Mouse (Mus musculus) heart, postnatal 25 days (tissue): ENCODE results near the gene Psmc5. TPM values are rescaled to one million over a fixed set of nuclear protein-coding genes. Genes with fewer than 3 reads are reported as not detected.
"Not testable (repeated sequence)": the region's sequence is repeated elsewhere in the genome, so short reads cannot be mapped to it uniquely, and the experiment has no call there.

ENCODE experiments used
- DNase-seq: peaks from one replicate; pipeline ENCODE4 v3.0.0; 2022; ENCODE audit warnings: low spot score
- intact Hi-C: fragments of 180-260 bp; cut with DNase I; formaldehyde crosslinking; loops from one replicate; pipeline ENCODE4 v1.15.1; 2025
- total RNA-seq, 2 experiments: library from RNA; stranded (reverse); gene quantifications; 2 replicates each; pipeline ENCODE4 v1.2.3; 2021

Gene Psmc5
- 100 to 1,000 TPM; 103 to 107 TPM for total RNA-seq

DNA sequence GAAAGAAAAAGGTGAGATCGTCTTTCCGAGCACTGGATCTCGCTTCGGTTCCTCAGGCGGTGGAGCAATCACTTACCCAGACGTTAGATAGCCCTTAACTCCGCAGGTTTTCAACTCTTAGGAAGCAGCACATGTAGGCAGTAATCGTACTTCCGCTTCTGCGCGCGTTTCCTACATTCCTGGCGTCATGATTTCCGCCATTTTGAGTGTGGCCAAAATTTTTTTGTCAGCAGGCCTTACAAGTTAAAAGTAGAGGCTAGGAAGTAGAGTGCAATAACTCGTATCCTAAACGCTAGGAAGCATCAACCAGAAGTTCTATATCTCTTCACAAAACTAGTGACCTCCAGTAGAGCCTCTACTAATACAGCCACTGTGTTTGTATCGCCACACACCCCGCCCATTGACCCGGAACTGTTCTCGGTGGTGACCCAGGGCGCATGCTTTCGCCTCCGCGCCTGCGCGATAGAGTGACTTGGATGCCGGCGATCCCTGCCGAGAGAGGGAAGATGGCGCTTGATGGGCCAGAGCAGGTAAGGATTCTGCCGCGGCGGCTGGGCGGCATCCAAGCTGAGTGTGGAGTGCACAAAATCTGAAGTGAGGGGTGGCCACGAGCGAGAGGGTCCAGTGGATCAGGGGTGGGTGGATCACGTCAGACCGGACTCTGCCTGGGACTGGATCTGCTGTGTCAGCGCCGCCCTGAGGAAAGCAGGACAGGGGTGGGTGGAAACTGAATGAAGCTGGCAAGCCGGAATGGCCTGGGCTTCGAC, at the start of gene Psmc5, which contains the start of gene Ftsj3:
TSS of gene Psmc5 (plus strand) at position 470 of the 767 bp plus-strand sequence.
TSS of gene Ftsj3 (minus strand) at position 395 of the 767 bp plus-strand sequence.
- DNase-seq: peak; percentile 94
- intact Hi-C loops: loop anchor here (2.0 kb wide), 1 partner anchor 17 kb away; the partner anchor contains the start of gene Smarcd2

DNA sequence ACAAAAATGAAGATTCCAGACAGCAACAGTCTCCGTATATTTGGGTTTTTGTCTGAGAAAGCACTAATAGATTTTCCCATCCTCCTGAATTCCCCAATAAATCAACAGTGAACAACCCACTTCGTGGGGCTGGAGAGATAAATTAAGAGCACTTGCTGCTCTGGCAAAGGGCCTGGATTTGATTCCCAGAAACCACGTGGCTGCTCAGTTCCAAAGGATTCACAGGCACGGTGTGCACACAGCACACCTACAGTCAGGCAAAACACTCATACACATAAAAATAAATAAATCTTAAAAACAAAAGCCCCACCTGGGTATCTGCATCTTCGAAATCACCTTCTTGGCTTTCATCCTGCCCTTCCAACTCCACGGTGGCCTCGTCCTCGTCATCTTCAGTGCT, 43.2 kb upstream of the Psmc5 start:
- no peak for DNase-seq
- intact Hi-C loops: no loop called here

- intact Hi-C loops: loop anchor here (2.0 kb wide), 1 partner anchor 20 kb away; no protein-coding TSS in a partner anchor
- DNase-seq: no peak
Observed at GRCm38 (mm10) chr11:106214856-106215255, 41.1 kb upstream of the Psmc5 start.

- DNase-seq: no peak
- intact Hi-C loops: loop anchor here (2.0 kb wide), 1 partner anchor 21 kb away; no protein-coding TSS in a partner anchor
Observed at GRCm38 (mm10) chr11:106215450-106215859, 40.5 kb upstream of the Psmc5 start.

DNA sequence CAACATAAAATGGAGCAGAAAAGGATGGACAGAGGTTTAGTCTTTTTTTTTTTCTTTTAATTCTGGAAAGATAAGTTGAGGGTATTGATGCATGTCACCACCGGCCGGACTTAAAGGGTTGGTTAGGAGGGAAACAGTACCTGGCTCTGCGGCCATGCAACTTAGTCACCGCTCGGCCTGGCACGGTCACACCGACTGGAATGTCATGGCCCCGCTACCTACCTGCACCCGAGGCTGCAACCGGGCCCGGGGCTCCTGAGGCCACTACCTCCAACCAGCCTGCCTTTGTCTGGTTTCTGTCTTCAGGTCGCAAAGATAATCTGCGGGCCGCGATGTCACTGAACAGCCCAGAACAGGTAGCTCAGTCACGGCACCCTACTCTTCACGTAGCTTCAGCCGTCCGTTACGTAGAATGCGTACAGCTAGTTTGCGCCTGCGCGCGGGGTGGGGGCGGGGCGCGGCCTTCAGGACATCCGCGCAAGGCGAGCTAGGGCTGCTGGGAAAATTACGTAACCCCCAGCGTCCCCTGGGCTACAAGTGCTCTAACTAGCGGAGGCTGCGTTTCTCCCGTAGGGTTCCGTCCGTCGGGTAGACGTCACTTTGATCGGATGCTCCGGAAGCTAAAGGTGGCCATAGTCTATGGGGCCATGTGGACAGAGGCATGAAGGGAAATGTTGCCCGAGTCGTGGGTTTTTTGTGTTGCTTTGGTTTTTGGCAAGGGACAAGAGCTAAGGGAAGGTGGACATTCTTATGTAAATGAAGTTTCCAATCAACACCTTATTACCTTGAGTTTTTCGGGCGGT, 39.8 kb upstream of the Psmc5 start, which contains the start of gene Ccdc47:
TSS of gene Ccdc47 (minus strand) at position 418 of the 803 bp plus-strand sequence.
- peak; percentile 93 for DNase-seq
- intact Hi-C loops: loop anchor here (2.0 kb wide), 2 partner anchors 21 to 57 kb away; partner anchors contain the start of gene Smarcd2

GRCm38 (mm10) chr11:106216730-106217490, 39.0 kb upstream of the Psmc5 start, which contains the start of gene Ddx42:
Ddx42 (plus strand) TSS chr11:106216926.
- peak; percentile 84 for DNase-seq
- intact Hi-C loops: loop anchor here (2.0 kb wide), 1 partner anchor 56 kb away; the partner anchor contains the start of gene Smarcd2

GRCm38 (mm10) chr11:106220603-106221002, 35.4 kb upstream of the Psmc5 start:
- no peak for DNase-seq
- intact Hi-C loops: no loop called here

DNA sequence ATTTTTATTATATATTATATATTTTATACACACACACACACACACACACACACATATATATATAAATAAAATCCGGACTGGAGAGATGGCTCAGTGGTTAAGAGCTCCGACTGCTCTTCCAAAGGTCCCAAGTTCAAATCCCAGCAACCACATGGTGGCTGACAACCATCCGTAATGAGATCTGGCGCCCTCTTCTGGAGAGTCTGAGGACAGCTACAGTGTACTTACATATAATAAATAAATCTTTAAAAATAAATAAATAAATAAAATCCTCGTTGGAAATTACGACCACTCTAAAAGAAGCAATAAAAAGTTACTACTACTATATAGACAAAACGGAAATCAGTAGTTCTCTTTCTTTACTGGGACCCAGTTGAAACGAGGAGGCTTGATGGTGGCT, 22.0 kb upstream of the Psmc5 start:
- intact Hi-C loops, DNase-seq: not testable (repeated sequence)

- intact Hi-C loops: no loop called here
- no peak for DNase-seq
Observed at GRCm38 (mm10) chr11:106246834-106247233, 9.1 kb upstream of the Psmc5 start.

DNA sequence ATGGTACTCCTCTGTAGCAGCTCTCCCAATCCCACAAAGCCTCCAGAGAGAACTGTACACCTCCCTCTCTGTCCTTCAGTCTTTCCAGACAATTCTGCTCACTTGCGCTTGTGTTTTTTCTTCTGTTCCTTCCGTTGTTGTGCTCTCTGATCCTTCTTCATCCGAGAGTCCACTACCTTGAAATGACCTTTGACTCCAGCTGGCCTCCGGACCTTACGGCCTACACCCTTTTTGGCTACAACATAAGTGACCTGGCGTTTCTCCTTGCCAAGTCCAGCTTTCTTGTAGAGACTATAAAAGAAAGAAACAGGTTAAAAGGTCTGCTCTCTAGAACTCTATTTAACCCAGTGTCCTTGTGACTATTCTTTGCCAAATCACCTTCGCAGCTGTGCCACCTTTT, 6.6 kb upstream of the Psmc5 start:
- intact Hi-C loops: no loop called here
- DNase-seq: no peak

GRCm38 (mm10) chr11:106254767-106255166, 1.2 kb upstream of the Psmc5 start:
- no peak for DNase-seq
- intact Hi-C loops: no loop called here

GRCm38 (mm10) chr11:106255174-106255573, 780 bp upstream of the Psmc5 start:
- intact Hi-C loops: no loop called here
- DNase-seq: no peak

DNA sequence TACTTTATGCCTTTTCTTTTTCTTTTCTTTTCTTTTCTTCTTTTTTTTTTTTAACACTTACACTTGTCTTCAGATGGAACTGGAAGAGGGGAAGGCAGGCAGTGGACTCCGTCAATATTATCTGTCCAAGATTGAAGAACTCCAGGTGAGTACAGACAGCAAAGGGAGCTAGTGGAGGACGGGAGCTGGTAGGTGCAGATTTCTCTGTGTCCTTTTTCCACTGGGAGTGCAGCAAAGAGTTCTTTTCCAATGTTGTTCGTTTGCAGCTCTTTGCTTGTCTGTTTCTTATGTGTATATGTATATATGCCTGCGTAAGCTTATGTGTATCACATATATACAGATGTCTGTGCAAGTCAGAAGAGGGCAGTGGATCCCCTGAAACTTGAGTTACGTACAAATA, 821 bp downstream of the Psmc5 start:
- intact Hi-C loops: loop anchor here (2.0 kb wide), 1 partner anchor 16 kb away; the partner anchor contains the start of gene Smarcd2
- no peak for DNase-seq

- DNase-seq: no peak
- intact Hi-C loops: no loop called here
Observed at GRCm38 (mm10) chr11:106260826-106261450, 5.0 kb downstream of the Psmc5 start.

DNA sequence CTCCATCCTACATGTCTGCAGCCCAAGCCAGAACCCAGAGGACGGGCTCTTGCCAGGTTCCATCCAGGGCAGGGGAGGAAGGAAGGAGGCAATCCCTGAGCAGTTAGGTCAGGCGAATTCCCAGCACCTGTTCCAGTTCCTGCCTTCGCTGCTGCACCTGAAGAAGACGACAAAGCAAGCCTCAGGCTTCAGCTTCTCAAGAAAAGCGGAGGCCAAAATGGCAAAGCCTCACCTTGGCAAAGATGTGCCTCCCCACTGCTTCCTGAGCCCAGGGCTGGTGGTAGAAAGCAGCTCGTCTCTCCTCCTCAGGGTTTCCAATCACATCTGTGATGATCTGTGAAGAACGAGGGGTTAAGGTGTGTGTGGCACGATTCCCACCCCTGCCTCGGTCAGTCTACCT, 8.0 kb downstream of the Psmc5 start:
- no peak for DNase-seq
- intact Hi-C loops: no loop called here

DNA sequence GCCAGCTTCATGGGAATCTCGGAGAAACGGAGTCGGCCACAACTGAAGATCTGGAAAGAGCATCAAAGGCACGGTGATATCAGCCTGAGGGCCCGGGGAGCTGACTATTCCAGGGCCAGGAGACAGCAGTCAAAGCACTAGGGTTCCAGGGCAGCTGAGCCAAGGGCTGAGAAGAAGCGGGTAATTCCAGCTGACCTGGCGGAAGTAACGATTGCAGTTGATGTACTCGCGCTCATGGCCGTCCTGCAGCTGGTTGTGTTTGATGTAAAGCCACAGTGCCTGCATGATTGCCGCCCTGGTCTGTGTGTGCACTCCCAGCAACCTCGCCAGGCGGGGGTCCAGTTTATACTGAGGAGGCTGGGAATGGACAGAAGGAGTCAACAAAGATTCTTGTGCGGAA, 9.0 kb downstream of the Psmc5 start:
- DNase-seq: no peak
- intact Hi-C loops: no loop called here

GRCm38 (mm10) chr11:106265570-106265969, 9.6 kb downstream of the Psmc5 start:
- intact Hi-C loops: no loop called here
- DNase-seq: no peak

- DNase-seq: no peak
- intact Hi-C loops: no loop called here
Observed at GRCm38 (mm10) chr11:106266431-106266830, 10.5 kb downstream of the Psmc5 start.

DNA sequence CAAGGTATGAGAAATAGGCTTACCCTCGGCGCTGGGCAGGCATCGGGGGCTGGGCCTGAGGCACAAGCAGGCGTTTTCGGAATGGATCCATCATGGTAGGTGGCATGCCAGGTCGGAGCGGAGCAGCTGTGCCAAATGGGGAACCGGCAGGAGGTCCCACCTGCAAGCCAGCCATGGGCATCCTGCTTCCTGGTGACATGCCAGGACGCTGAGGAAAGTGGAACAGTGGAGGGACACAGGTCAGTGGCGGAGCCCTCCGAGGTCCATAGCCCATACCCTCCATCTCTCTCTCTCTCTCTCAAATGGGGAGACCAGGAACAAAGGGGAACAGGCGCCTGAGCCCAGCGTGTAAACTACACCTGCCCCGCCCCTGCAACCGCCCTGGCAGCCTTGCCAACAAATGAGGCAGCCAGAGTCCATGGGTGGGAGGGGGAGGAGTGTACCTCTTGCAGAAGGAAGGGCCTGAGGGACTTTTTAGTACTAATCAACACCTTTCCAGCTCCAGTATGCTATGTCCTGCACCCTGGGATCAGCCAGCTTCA, 11.4 kb downstream of the Psmc5 start:
- DNase-seq: peak; percentile 23
- intact Hi-C loops: no loop called here
